Mouse (Mus musculus): ENCODE results near the gene Enho.

GRCm38 (mm10) chr4:41673186-41673585, 33.1 kb upstream of the Enho start:
- no peak for TF ChIP-seq GATA1 (IDR thresholded peaks at IDR 0.05; ENCODE audit: borderline replicate concordance, low read length)
- TF ChIP-seq FLI1 (IDR thresholded peaks at IDR 0.05; ENCODE audit: low read length): no peak

Measured in megakaryocyte, embryonic 14.5 days (primary cell).